Mouse (Mus musculus) adrenal gland, adult 2 months (tissue): ENCODE results near the gene Col26a1. TPM values are rescaled to one million over a fixed set of nuclear protein-coding genes. Genes with fewer than 3 reads are reported as not detected.
"Not testable (repeated sequence)": the region's sequence is repeated elsewhere in the genome, so short reads cannot be mapped to it uniquely, and the experiment has no call there.

ENCODE experiments used
- DNase-seq: peaks from one replicate; pipeline ENCODE4 v3.0.0; 2021
- polyA plus RNA-seq: library from polyadenylated mRNA; depleted of rRNA; stranded (reverse); fragments of >200 nt; gene quantifications from 2 replicates; pipeline ENCODE4 v1.2.3, GENCODE M21; 2012
- total RNA-seq, 2 experiments: library from RNA; stranded (reverse); gene quantifications; 2 replicates each; pipeline ENCODE4 v1.2.3; 2021

Gene Col26a1
- total and polyA plus RNA-seq, 3 experiments = 0.20 TPM; not detected in 2

GRCm38 (mm10) chr5:136753176-136753575, 129.8 kb downstream of the Col26a1 start:
- DNase-seq = not testable (repeated sequence)

- DNase-seq = no peak
These were observed 130.9 kb downstream of the Col26a1 start for GRCm38 (mm10) chr5:136752104-136752503.

- no peak for DNase-seq
These were observed 136.4 kb downstream of the Col26a1 start for GRCm38 (mm10) chr5:136746596-136746995.

GRCm38 (mm10) chr5:136738918-136739317, 144.1 kb downstream of the Col26a1 start:
- DNase-seq = no peak

- DNase-seq = not testable (repeated sequence)
These were observed 156.7 kb downstream of the Col26a1 start for GRCm38 (mm10) chr5:136726271-136726670.

- DNase-seq = no peak
These were observed 161.4 kb downstream of the Col26a1 start for GRCm38 (mm10) chr5:136721596-136721995.

GRCm38 (mm10) chr5:136718656-136719055, 164.4 kb downstream of the Col26a1 start:
- DNase-seq = no peak

GRCm38 (mm10) chr5:136717573-136717854, 165.5 kb downstream of the Col26a1 start:
- DNase-seq = no peak

GRCm38 (mm10) chr5:136716696-136717572, 166.1 kb downstream of the Col26a1 start:
- no peak for DNase-seq

- no peak for DNase-seq
These were observed 168.1 kb downstream of the Col26a1 start for GRCm38 (mm10) chr5:136714879-136715278.

- no peak for DNase-seq
These were observed 168.7 kb downstream of the Col26a1 start for GRCm38 (mm10) chr5:136714232-136714875.

- no peak for DNase-seq
These were observed 172.3 kb downstream of the Col26a1 start for GRCm38 (mm10) chr5:136710742-136711141.

GRCm38 (mm10) chr5:136708116-136708515, 174.9 kb downstream of the Col26a1 start:
- no peak for DNase-seq

- peak; percentile 66 for DNase-seq
These were observed 176.2 kb downstream of the Col26a1 start for GRCm38 (mm10) chr5:136706803-136707202.

GRCm38 (mm10) chr5:136705532-136705931, 177.5 kb downstream of the Col26a1 start:
- DNase-seq = no peak

- no peak for DNase-seq
These were observed 178.9 kb downstream of the Col26a1 start for GRCm38 (mm10) chr5:136704151-136704550.

- DNase-seq = peak; percentile 74
These were observed 179.3 kb downstream of the Col26a1 start for GRCm38 (mm10) chr5:136703751-136704150.

- no peak for DNase-seq
These were observed 180.8 kb downstream of the Col26a1 start for GRCm38 (mm10) chr5:136702159-136702725.

- no peak for DNase-seq
These were observed 185.4 kb downstream of the Col26a1 start for GRCm38 (mm10) chr5:136697618-136698017.

GRCm38 (mm10) chr5:136696516-136696915, 186.5 kb downstream of the Col26a1 start:
- DNase-seq = no peak

GRCm38 (mm10) chr5:136694976-136695375, 188.0 kb downstream of the Col26a1 start:
- no peak for DNase-seq

- no peak for DNase-seq
These were observed 189.6 kb downstream of the Col26a1 start for GRCm38 (mm10) chr5:136693418-136693817.

GRCm38 (mm10) chr5:136692784-136693183, 190.2 kb downstream of the Col26a1 start, which contains the start of gene Myl10:
TSS of gene Myl10 (plus strand) at chr5:136693146.
- no peak for DNase-seq
